Mouse (Mus musculus) embryonic facial prominence, embryonic 10.5 days (tissue): ENCODE results near the gene Oxct1. TPM values are rescaled to one million over a fixed set of nuclear protein-coding genes. Genes with fewer than 3 reads are reported as not detected.

Experiments used
- DNase-seq: peaks from one replicate; pipeline ENCODE4 v3.0.0-alpha.2; 2017; ENCODE audit warnings: low spot score
- H3K27ac ChIP-seq: fragments of 300-500 bp; sonication (generic); replicated peaks from 2 replicates; pipeline ENCODE4 v1.5.1; 2016; ENCODE audit warnings: mild to moderate bottlenecking
- H3K27me3 ChIP-seq: fragments of 300-500 bp; sonication (generic); replicated peaks from 2 replicates; pipeline ENCODE4 v1.6.1; 2016; ENCODE audit warnings: low read depth, mild to moderate bottlenecking; ENCODE audit not compliant: poor library complexity, severe bottlenecking
- H3K36me3 ChIP-seq: fragments of 300-500 bp; sonication (generic); replicated peaks from 2 replicates; pipeline ENCODE4 v1.6.1; 2016; ENCODE audit warnings: mild to moderate bottlenecking, moderate library complexity
- H3K4me1 ChIP-seq: fragments of 300-500 bp; sonication (generic); 2 replicates; pipeline ENCODE4 v1.6.1; 2016
- H3K4me3 ChIP-seq: fragments of 300-500 bp; sonication (generic); 2 replicates; pipeline ENCODE4 v1.5.1; 2016; ENCODE audit warnings: mild to moderate bottlenecking, moderate library complexity
- H3K9me3 ChIP-seq: fragments of 300-500 bp; sonication (generic); 2 replicates; pipeline ENCODE4 v1.6.1; 2016; ENCODE audit warnings: mild to moderate bottlenecking
- WGBS: fragments of 180-500 bp; shearing (Covaris S2); methylation state at CpG from one replicate; pipeline ENCODE4 v1.1.7; 2016; 5-methylcytosine and 5-hydroxymethylcytosine counted together
- polyA plus RNA-seq: library from polyadenylated mRNA; unstranded; fragments of >200 nt; fragmentation: Nextera tagmentation; extraction: Ambion mirVana; gene quantifications from 2 replicates; pipeline ENCODE4 v1.2.1, GENCODE M21; 2016

Gene Oxct1
- polyA plus RNA-seq, 1 experiment from 2014 or later = 122 TPM

DNA sequence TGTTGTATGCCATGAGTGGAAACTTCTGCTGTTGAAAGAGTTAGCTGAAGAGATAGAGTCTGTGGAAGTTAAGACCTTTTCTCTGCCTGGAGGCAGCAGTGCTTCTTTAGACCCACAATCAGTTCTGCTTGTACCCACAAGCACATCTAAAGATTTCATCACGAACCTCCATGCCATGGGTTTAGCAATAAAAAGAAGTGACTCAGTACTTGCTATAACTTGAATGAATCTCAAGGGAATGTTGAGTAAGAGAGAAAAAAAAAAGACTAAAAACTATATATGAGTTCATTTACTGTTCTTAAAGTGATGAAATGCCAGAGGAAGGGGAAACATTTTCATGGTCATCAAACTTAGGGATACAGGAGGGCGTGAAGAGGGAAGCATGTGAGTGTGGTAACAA is 25.6 kb upstream of the Oxct1 start:
- Histone ChIP-seq H3K4me1 (no peaks in the 10 kb centered on the region), H3K4me3 (no peak overlapping the region), H3K27me3 (no peaks in the 10 kb centered on the region), H3K36me3 (no peaks in the 10 kb centered on the region), H3K9me3 (peaks cover 8% of the 10 kb centered on the region), H3K27ac (no peak overlapping the region)
- WGBS = 84% methylated on average over 2 of the region's 2 CpGs
- no peak for DNase-seq

DNA sequence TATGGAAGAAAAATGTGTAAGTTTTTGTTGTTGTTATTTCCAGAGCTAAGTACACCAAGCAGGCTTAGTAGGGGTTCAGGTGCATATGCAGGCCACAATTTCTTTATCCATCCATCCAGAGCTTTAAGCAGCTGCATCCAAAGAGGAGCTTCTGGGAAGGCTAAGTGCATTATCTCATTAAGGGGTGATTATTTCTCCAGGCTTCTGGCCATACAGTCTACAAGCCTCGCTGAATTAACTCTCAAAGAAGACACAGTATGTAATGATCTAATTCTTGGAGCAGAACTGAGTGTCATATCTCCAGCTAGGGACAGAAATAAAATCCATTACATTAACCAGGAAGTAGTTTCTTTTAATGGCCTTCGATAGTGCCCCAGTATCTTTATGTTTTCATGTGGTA is 12.3 kb upstream of the Oxct1 start:
- Histone ChIP-seq H3K9me3 (no peaks in the 10 kb centered on the region), H3K4me3 (no peak overlapping the region), H3K36me3 (no peaks in the 10 kb centered on the region), H3K27me3 (no peaks in the 10 kb centered on the region), H3K27ac (no peak overlapping the region), H3K4me1 (no peaks in the 10 kb centered on the region)
- no peak for DNase-seq
- 73% methylated on average over 2 of the region's 2 CpGs for WGBS

DNA sequence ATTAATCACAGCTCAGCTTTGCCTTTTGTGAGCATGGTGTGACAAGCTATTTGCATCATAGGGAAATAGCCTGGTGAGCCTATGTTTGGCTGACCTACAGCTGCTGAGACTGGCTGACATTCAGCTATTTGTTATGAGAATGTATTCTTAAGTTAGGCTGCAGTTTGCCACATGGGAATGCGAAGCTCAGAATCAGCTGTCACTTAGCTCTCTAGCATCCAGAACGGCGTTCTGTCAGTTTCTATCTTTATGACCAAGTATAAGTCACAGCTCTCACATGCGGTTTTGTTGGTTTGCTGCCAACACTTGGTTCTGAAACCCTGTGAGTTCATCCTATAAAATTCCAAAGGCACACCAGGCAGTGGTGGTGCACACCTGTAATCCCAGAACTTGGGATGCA is 5.5 kb upstream of the Oxct1 start:
- DNase-seq = no peak
- Histone ChIP-seq H3K4me1 (peaks cover 2% of the 10 kb centered on the region), H3K27ac (no peak overlapping the region), H3K4me3 (no peak overlapping the region), H3K9me3 (no peaks in the 10 kb centered on the region), H3K27me3 (no peaks in the 10 kb centered on the region), H3K36me3 (no peaks in the 10 kb centered on the region)
- 83% methylated on average over 4 of the region's 4 CpGs for WGBS

DNA sequence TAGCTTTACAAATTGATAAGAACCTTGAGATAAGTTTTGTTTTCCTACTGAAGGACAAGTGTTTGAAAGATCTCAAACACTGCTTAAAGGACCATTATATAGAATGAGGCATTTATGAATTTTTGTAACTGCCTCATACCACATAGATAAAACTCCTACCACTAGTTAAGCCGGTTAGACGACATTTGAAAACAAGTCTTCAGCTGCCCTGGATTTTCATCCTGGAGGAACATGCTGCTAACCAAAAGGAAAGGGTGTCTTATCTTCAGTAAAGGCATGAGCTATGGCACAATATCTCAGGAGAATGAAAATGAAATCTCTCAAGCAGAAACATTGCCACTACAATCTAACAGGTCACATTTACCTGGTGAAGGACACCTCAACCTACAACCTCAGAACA is 2.4 kb upstream of the Oxct1 start:
- no peak overlapping the region for H3K27ac ChIP-seq
- DNase-seq = no peak
- 91% methylated on average over 2 of the region's 2 CpGs for WGBS

GRCm38 (mm10) chr15:4024726-4025507 is 1.3 kb upstream of the Oxct1 start:
- DNase-seq = no peak
- Histone ChIP-seq H3K4me3 (no peak overlapping the region), H3K4me1 (peaks cover 15% of the 10 kb centered on the region), H3K27ac (no peak overlapping the region), H3K27me3 (peaks cover 12% of the 10 kb centered on the region; the same call in 1 of the 2 replicates), H3K36me3 (no peaks in the 10 kb centered on the region), H3K9me3 (no peaks in the 10 kb centered on the region)
- WGBS = 82% methylated on average over 13 of the region's 13 CpGs

More for the DNA sequence above, 2.4 kb upstream of the Oxct1 start:
- H3K4me3 ChIP-seq = no peak overlapping the region
- peaks cover 15% of the 10 kb centered on the region for H3K4me1 ChIP-seq
- H3K27me3 ChIP-seq = peaks cover 9% of the 10 kb centered on the region; the same call in 1 of the 2 replicates
- no peaks in the 10 kb centered on the region for H3K36me3 ChIP-seq
- no peaks in the 10 kb centered on the region for H3K9me3 ChIP-seq

DNA sequence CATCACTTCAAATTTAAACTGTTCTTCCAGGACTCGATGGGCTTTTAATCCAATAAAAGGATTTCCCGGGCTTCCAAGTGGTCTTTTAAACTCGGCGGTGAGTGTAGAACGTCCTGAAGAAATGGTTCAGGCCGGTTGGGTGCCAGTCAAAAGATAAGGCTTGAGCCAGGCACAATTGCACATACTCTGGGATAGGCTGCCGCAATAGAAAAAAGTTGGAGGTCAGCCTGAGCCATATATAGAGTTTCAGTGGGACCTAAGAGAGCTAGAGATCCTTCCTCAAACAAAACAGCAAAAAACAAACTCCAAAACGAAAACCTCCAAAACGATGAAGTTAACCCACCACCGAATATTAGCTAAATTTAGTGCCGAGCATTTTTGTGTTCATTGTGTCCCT is 677 bp upstream of the Oxct1 start:
- no peak for DNase-seq
- H3K27me3 ChIP-seq = peaks cover 12% of the 10 kb centered on the region; the same call in 1 of the 2 replicates
- H3K36me3 ChIP-seq = no peaks in the 10 kb centered on the region
- H3K27ac ChIP-seq = peak overlapping the region; percentile 92; the same call in 1 of the 2 replicates
- 67% methylated on average over 11 of the region's 11 CpGs for WGBS
- no peaks in the 10 kb centered on the region for H3K9me3 ChIP-seq
- peak overlapping the region; percentile 84 for H3K4me3 ChIP-seq
- peaks cover 15% of the 10 kb centered on the region for H3K4me1 ChIP-seq

DNA sequence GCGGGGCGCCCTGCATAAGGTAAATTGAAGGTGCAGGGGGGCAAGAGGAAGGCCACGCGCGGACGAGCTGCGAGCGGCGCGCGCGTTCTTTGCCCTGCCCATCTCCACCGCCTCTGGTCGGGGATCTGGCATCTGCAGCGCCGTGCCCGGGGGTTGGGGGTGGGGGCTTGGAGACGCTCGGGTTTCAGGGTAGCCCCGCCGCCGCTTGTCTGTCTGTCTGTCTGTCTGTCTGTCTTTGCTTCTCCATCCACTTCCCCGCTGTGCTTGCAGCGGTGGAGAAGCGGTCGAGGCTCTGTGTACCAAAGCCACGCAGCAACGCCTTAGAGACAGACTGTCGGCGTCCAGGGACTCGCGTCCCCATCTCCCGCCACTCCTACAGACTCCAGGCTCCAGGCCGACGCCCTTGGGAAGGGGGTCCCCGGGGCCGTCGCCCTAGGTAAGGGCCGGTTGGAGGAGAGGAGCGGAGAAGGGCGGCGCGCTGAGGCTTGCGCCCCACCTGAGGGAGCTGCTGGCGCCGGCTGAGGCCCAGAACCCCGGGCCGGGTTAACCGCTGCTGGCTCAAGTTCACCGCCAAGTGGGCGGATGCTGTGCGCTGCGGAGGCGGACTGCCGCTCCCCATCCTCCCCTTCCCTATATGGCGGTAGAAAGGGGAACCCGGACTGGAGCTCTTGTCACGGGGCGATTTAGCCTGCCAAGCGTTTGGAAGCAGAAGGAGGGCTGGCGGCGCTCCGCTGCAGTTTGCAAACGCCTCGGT is 825 bp downstream of the Oxct1 start:
- DNase-seq = peak; percentile 87
- Histone ChIP-seq H3K9me3 (no peaks in the 10 kb centered on the region), H3K27me3 (peaks cover 12% of the 10 kb centered on the region; the same call in 1 of the 2 replicates), H3K4me3 (peak overlapping the region; percentile 84), H3K4me1 (peaks cover 15% of the 10 kb centered on the region), H3K36me3 (no peaks in the 10 kb centered on the region), H3K27ac (peak overlapping the region; percentile 92)
- under 1% methylated on average over 65 of the region's 65 CpGs for WGBS

DNA sequence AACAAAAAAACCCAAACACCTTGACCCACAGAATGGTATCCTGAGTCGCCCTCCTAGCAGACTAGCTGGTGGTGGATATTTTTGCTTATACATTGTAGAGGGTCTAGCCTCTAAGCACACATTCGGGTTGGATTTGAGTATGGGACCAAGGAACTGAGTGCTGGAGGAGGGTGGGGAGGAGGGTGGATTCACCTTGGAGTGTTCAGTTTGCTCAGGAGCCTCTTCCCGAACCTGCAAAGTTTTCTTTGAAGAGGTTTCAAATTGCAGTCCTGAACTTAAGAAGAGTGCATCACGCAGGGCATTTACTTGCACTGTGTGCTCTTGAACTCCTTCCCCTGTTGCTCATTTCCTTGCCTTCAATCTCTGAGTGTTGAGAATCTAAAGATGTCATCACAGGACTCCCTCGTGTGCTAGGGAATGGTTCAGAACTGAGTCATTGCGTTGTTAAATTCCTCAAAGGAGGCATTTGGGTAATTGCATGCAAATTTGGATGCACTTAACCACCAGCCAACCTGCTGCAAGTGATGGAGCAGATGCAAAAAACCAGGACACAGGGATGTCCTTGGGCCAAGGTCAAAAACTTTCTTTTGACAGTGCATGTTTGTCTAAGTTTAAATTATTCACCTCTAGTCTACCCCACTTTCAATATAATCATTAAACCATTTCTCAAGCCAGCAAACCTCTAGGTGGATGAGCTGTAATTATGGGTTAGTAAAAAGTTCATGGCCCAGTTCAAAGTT is 1.7 kb downstream of the Oxct1 start:
- peak overlapping the region; percentile 92; the same call in 1 of the 2 replicates for H3K27ac ChIP-seq
- H3K36me3 ChIP-seq = no peaks in the 10 kb centered on the region
- peak overlapping the region; percentile 84 for H3K4me3 ChIP-seq
- H3K9me3 ChIP-seq = no peaks in the 10 kb centered on the region
- H3K27me3 ChIP-seq = peaks cover 12% of the 10 kb centered on the region; the same call in 1 of the 2 replicates
- H3K4me1 ChIP-seq = peaks cover 15% of the 10 kb centered on the region
- DNase-seq = no peak
- WGBS = 12% methylated on average over 6 of the region's 6 CpGs

DNA sequence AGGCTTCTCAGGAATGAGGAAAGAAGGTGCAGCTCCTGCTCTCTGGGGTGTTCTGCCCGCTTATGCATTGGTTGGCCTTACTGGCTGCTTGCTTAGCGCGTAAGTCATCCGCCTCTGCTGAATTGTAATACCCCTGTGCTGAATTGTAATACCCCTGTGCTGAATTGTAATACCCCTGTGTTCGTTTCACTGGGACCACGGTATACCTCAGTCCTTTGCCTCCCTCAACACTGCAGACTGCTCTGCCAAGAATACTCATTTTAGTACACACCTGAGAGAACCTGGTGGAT is 2.2 kb downstream of the Oxct1 start:
- no peaks in the 10 kb centered on the region for H3K9me3 ChIP-seq
- peaks cover 12% of the 10 kb centered on the region; the same call in 1 of the 2 replicates for H3K27me3 ChIP-seq
- no peak overlapping the region for H3K27ac ChIP-seq
- H3K4me1 ChIP-seq = peaks cover 15% of the 10 kb centered on the region
- no peaks in the 10 kb centered on the region for H3K36me3 ChIP-seq
- no peak overlapping the region for H3K4me3 ChIP-seq
- WGBS = 80% methylated on average over 6 of the region's 6 CpGs
- DNase-seq = no peak

DNA sequence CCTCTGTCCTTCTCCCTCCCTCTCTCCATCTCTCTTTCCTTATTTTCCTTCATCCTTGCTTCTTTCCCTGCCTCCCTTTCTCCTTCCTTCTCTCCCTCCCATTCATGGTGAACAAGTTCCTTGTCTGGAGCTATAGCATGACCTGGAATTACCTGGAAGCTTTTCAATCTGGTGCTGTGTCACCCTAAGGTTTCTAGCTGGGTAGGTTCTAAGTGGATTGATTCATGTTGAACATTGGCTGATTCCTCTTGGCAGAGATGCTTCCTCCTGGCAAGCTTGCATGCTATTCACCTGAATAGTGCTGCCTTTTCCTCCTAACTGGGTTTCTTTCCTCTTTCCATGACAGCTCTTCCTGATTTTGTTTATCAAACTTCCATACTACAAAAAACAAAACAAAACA is 2.8 kb downstream of the Oxct1 start:
- Histone ChIP-seq H3K27ac (no peak overlapping the region), H3K9me3 (no peaks in the 10 kb centered on the region), H3K27me3 (peaks cover 12% of the 10 kb centered on the region; the same call in 1 of the 2 replicates), H3K4me3 (no peak overlapping the region), H3K36me3 (no peaks in the 10 kb centered on the region), H3K4me1 (peaks cover 15% of the 10 kb centered on the region)
- no peak for DNase-seq

DNA sequence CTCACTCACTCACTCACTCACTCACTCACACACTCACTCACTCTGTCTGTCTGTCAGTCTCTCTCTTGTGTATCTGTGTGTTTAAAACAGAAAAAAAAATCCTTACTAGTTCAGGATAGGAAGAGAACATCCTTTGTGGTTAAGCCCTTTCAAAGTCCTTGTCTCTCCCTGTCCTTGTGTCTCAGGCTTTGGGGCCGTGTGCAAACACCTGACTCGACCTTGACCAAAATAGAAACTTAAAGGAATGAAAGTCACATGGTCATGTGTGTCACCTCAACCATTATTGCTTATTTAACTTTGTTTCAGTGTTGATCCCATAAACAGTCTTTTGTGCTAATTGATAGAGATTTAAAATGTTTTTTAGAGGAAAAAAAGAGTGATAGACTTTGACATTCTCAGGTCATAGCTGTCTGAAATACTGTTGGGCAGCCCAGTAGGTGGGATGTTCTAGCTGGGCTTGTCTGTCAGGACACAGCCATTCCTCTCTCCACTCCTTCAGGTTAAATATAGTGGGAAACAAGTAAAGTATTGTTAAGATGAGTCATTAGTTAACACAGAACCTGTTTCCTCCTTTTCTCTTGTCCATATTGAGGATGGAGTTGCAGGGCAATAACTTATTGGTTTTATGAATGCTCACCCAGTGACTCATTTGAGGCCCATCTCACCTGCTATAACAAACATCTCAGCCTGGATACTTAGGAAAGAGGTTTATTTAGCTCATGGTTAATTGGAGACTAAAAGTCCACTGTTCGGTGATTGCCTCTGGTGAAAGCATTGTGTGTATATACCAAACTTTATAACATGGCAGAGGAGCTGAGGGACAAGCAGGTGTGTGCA is 7.2 kb downstream of the Oxct1 start:
- Histone ChIP-seq H3K4me1 (no peaks in the 10 kb centered on the region), H3K36me3 (peaks cover 30% of the 10 kb centered on the region), H3K27ac (no peak overlapping the region), H3K27me3 (peaks cover 6% of the 10 kb centered on the region; the same call in 1 of the 2 replicates), H3K4me3 (no peak overlapping the region), H3K9me3 (no peaks in the 10 kb centered on the region)
- WGBS = 83% methylated on average over 3 of the region's 3 CpGs
- DNase-seq = no peak

- Histone ChIP-seq H3K4me1 (no peaks in the 10 kb centered on the region), H3K4me3 (no peak overlapping the region), H3K36me3 (peaks cover 38% of the 10 kb centered on the region), H3K9me3 (no peaks in the 10 kb centered on the region), H3K27ac (no peak overlapping the region), H3K27me3 (no peaks in the 10 kb centered on the region)
- no peak for DNase-seq
- 58% methylated on average over 3 of the region's 3 CpGs for WGBS
Measured at GRCm38 (mm10) chr15:4042423-4042822, 16.2 kb downstream of the Oxct1 start.
